Mouse (Mus musculus) CD8-positive naive resting alpha-beta T cell, adult 2 months (primary cell): ENCODE data around the gene Txnrd1.

Source experiments
- DNase-seq, 2 experiments: peaks; one replicate each; pipeline ENCODE4 v3.0.0; 2022; ENCODE audit warnings: low read depth in 2 of 2, low spot score in 2 of 2

The Txnrd1 gene

DNA sequence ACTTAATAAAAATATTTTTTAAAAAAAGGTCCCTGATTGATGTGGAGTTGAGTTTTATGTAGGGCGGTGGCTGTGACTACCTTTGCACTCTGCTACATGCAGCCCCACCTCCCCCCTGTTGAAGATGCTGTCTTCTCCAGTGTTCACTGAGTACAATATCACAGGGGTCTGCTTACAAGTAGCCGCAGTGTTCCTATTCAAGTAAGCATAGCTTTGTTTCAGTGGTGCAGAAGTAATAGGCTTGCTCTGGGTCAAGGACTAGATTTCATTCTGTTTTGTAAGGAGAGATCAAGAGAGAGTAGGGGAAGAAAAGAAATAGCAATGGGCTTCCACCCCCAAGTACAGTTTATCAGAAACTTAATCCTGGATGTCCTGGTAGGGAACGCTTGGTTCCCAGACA, 16.2 kb upstream of the Txnrd1 start:
- no peak for DNase-seq

DNA sequence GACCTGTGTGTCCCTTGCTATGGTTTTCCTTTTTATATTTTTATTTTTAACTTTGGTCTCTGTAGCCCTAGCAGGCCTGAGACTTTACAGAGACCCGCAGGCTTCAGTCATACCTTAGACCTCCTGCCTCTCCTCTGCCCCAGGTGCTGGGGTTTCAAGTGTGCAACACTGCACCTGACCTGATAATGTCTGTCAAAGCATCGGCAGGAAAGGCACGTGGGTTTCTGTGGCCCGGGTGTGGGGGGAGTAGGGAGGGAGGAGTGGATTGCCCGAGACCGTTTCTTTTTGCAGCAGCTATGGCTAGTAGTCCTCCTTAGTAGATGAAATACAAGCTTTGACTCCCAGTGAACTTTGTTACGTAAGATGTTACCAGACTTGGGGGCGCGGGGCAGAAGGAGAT, 15.8 kb upstream of the Txnrd1 start:
- no peak for DNase-seq

GRCm38 (mm10) chr10:82818661-82819060, 15.1 kb upstream of the Txnrd1 start:
- DNase-seq: no peak

DNA sequence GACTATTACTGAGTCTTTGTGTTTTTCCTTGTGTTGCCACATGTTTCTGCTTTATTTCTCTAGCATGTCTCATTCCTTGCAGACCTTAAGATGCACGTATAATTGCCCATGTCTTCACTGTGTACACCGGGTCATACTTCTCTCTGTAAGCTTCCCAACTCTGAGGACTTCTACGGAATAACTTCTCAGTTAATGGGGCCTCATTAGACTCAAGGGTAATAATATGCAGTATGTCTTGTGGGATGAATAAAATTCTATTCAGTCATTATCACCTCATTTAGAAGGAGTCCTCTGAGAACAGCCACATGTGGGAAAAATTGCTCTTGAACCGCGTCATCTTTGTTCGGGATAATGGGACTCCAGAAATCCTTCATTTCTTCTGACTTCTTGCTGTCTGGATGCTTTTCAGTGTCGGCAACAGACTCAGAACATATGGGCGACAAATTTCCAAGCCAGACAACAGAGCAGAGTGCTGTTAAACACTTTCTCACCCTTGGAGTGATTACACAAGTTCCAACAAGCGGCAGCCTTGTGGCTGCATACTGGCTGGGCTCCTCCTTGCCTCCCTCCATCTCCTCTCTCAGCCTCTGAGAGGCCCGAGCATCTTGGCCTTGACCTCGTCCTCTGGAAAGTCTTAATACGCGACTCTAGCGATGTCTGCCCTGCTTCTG, 10.5 kb upstream of the Txnrd1 start:
- DNase-seq: no peak

DNA sequence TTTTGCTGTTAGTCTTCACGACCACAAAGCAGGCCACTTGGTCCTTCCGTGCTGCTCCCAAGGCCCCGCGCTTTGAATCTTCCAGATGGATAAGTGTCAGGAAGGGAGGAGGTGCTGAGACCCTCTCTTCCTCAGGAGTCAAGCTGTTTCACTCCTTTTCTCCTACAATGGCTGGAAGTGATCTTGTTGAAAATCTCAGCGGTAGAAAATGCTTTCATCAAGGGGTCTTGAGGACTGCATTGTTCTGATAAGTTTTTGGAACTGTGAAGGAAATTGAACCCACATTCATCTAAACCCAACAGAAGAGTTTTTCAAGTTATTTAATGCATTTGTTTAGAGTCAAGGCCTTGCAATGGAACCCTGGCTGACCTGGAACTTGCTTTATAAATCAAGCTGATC, 10.0 kb upstream of the Txnrd1 start:
- no peak for DNase-seq

GRCm38 (mm10) chr10:82824541-82824940, 9.2 kb upstream of the Txnrd1 start:
- no peak for DNase-seq

DNA sequence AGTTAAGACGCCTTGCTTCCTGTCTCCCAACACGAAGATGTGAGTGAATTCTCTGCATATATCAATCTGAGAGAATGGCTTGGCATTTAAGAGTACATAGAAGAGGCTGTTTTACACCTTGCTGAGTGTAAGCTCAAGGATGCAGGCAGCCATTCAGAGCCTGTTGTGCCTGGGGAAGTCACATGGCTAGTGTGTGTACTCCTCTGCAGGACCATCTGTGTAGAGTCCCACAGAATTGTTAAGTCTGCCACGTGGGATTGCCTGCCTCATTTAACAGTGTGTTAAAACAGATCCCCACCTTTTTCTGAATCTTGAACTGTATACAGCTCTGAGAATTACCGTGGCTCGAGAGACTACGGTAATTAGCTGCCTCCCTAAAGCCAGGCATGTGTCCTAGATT, 7.2 kb upstream of the Txnrd1 start:
- DNase-seq: no peak

GRCm38 (mm10) chr10:82835898-82836297, 2.1 kb downstream of the Txnrd1 start:
- no peak for DNase-seq

DNA sequence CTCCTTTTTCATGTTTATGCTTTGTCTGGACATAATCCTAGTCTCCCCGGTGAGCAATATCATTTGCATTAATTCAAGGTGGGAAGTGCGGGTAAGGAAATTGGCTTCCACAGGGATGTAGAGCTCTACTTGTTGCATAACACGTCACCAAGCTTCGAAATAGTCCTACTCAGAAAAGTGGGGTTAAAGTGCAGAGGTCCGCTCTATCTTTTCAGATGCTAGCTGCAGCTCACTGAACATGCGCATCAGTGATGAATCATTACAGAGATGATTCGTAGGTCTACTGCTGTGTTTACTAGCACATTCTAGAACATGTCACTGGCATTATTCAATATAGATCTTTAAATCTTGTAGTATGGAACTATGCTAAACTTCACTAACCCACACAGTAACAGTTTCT, 4.6 kb downstream of the Txnrd1 start:
- DNase-seq: no peak

GRCm38 (mm10) chr10:82844090-82844489, 10.3 kb downstream of the Txnrd1 start:
- DNase-seq: no peak

- no peak for DNase-seq
These were observed 11.0 kb downstream of the Txnrd1 start for GRCm38 (mm10) chr10:82844731-82845130.

DNA sequence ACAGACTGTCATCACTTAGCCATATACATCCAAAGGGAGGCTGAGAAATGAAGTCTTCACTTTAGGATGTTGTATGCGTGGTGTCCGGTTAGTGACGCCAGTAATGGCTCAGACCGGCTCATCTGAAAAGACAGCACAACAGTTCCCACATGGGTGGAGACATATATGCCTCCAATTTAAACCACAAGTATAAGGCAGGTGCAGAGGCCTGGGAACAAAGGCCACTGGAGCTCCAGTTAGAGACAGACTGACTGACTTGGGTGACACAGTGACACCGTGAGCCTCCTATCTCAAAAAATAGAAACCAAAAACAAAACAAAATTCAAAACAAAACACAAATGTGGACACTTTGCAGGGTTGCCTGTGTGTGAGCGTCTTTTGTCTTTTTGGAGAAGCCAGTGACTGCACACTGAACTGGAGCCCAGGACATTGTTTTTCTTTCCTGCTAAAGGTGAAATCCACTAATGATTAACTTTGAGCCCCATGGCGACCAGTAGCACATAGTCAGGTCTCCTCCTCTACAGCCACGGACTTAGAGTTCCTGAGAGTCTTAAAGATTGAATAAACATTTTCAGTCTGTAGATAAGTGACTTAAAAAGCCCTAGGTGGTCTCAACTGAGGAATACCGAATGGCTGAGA, 14.2 kb downstream of the Txnrd1 start:
- DNase-seq: no peak

GRCm38 (mm10) chr10:82849686-82850353, 16.1 kb downstream of the Txnrd1 start:
- no peak for DNase-seq

DNA sequence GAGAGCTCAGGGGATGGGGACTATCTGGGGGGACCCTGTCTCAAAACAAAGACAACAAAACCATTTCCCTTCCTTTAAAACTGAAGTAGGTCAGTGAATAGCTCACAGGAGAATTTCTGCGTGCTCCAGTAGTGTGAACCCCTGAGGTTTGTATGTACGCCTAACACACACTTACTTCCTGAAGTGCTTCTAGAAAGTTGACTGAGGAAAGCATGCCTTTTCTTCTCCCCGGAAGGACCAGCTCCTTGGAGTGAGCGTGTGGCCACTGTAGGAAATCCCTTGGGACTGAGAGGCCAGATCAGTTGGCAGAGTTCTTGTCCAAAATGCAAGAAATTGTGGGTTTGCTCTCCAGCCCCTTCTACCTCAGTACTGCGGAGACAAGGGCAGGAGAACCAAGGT, 16.6 kb downstream of the Txnrd1 start:
- DNase-seq: no peak

- DNase-seq: no peak
These were observed 18.0 kb downstream of the Txnrd1 start for GRCm38 (mm10) chr10:82851751-82852150.

GRCm38 (mm10) chr10:82858032-82858680, 24.4 kb downstream of the Txnrd1 start:
- no peak for DNase-seq

GRCm38 (mm10) chr10:82858691-82859532, 25.2 kb downstream of the Txnrd1 start:
- DNase-seq: peak; percentile 69 to 70

DNA sequence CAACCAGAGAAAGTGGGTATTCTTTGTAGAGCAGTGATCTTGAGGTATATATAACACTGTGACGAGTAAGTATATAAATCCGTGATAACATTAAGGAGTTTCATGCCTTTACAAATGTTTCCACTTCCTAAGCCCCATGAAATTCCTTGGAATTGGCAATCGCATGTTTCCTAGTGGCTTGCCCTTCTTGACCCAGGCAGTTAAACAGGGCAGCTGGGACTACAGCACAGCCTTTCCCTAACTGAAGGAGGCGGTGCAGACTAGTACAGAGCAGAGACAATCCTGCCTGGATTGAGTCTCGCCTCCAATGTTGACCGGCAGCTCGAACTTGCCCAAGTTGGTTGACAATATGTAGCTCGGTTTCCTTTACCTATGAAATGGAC, 25.8 kb downstream of the Txnrd1 start:
- no peak for DNase-seq

- peak; percentile 47 to 48 for DNase-seq
These were observed 26.6 kb downstream of the Txnrd1 start for GRCm38 (mm10) chr10:82860181-82860928.

DNA sequence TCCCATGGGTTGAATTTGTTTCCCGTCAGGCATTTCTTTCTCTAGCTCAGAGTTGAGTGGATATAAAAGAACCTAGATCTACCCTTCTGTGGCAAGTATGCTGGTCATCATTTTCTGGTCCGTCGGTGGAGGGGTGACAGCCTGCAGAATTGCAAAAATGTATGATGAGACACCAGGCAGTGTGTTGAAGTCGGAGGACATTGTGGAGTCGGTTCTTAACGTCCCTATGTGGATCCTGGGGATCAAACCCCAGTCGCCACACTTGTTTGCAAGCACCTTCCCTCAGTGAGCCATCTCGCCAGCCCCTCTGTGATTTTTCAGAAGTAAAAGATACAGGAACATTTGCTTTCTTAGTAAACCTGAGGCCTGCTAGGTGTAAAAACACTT, 27.2 kb downstream of the Txnrd1 start:
- DNase-seq: no peak
